Mouse (Mus musculus): ENCODE results near the gene Tesc. TPM values are rescaled to one million over a fixed set of nuclear protein-coding genes. Genes with fewer than 3 reads are reported as not detected.

Tesc gene
- total and polyA plus RNA-seq, 3 experiments, result 0.34 to 0.80 TPM; not detected in 1

DNA sequence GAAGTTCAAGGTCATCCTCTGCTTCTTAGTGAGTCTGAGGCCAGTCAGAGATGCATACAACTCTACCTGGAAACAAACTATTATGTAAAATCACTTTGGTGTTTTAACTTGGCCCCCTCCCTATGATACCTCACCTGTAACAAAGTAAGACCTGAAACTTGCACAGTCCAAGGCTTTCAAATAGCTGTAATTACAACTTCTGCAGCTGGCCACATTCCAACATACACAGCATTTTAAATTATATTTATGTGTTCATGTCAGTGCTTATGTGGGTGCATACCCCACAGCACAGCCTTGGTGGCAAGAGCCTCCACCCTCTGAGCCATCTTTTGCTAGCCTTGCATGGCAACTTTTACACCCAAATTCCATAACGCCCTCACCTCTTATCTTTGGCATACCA, 7.1 kb downstream of the Tesc start:
- Histone ChIP-seq H3K4me3 (replicated peaks in 1 of 3; ENCODE audit: low read depth in 2 of 3, low read length in 2 of 3, poor library complexity in 1 of 3) (no peak overlapping the region), H3K79me2 (replicated peaks; ENCODE audit: control insufficient read depth, extremely low read depth, insufficient read depth, poor library complexity, severe bottlenecking) (no peaks in the 10 kb centered on the region), H3K27me3 (replicated peaks) (no peaks in the 10 kb centered on the region), H3K27ac (ENCODE audit: insufficient read depth, low read depth) (no peak overlapping the region), H3K4me1 (ENCODE audit: control insufficient read depth in 1 of 2, insufficient read depth in 2 of 2) (peaks cover 13 to 41% of the 10 kb centered on the region in 2 experiments), H3K9ac (ENCODE audit: insufficient read depth, low read depth) (no peak overlapping the region), H3K4me2 (ENCODE audit: insufficient read depth, low read depth, poor library complexity, severe bottlenecking) (no peak overlapping the region), H3K9me3 (replicated peaks; ENCODE audit: low read length) (peaks cover 10% of the 10 kb centered on the region), H3K36me3 (replicated peaks in 1 of 2; ENCODE audit: control insufficient read depth in 1 of 2, insufficient read depth in 1 of 2, low read length in 1 of 2) (no peaks in the 10 kb centered on the region)
- dilution Hi-C loops (cut with MboI; ENCODE audit: extremely low pct_ligation_motif_present, extremely low pct_unique_long_range_greater_than_20kb, low sequenced_read_pairs), result no loop called here
- no peak for DNase-seq (ENCODE audit: extremely low read depth)
- in situ Hi-C loops (cut with MboI; ENCODE audit: low pct_ligation_motif_present, low pct_unique_long_range_greater_than_20kb, low sequenced_read_pairs), result no loop called here
- TF ChIP-seq CHD2 (IDR thresholded peaks at IDR 0.05; ENCODE audit: low read length) (no peak), TCF12 (IDR thresholded peaks at IDR 0.05; ENCODE audit: low read depth, low read length) (no peak), RCOR1 (conservative IDR thresholded peaks at IDR 0.05; ENCODE audit: low read depth, low read length) (no peak), HCFC1 (IDR thresholded peaks at IDR 0.05; ENCODE audit: low read depth, low read length) (no peak), PAX5 (IDR thresholded peaks at IDR 0.05; ENCODE audit: low read length) (no peak), UBTF (IDR thresholded peaks at IDR 0.05; ENCODE audit: low read depth, low read length) (no peak), MAFK (IDR thresholded peaks at IDR 0.05; ENCODE audit: insufficient replicate concordance, low read length) (no peak), SMC3 (IDR thresholded peaks at IDR 0.05; ENCODE audit: low read depth, low read length) (no peak), E2F4 (IDR thresholded peaks at IDR 0.05; ENCODE audit: insufficient replicate concordance, low read depth, low read length) (no peak), ELF1 (IDR thresholded peaks at IDR 0.05; ENCODE audit: low read depth, low read length) (no peak), TBP (conservative IDR thresholded peaks at IDR 0.05; ENCODE audit: low read depth, low read length) (no peak), MAZ (IDR thresholded peaks at IDR 0.05; ENCODE audit: low read depth, low read length) (no peak), RAD21 (IDR thresholded peaks at IDR 0.05; ENCODE audit: low read depth, low read length) (no peak)

GRCm38 (mm10) chr5:118035786-118036185, 8.2 kb downstream of the Tesc start:
- Histone ChIP-seq H3K27me3 (replicated peaks) (no peaks in the 10 kb centered on the region), H3K4me1 (ENCODE audit: control insufficient read depth in 1 of 2, insufficient read depth in 2 of 2) (peaks cover 8 to 32% of the 10 kb centered on the region in 2 experiments), H3K9me3 (replicated peaks; ENCODE audit: low read length) (peaks cover 10% of the 10 kb centered on the region), H3K79me2 (replicated peaks; ENCODE audit: control insufficient read depth, extremely low read depth, insufficient read depth, poor library complexity, severe bottlenecking) (no peaks in the 10 kb centered on the region), H3K4me3 (replicated peaks in 1 of 3; ENCODE audit: low read depth in 2 of 3, low read length in 2 of 3, poor library complexity in 1 of 3) (no peak overlapping the region), H3K9ac (ENCODE audit: insufficient read depth, low read depth) (no peak overlapping the region), H3K27ac (ENCODE audit: insufficient read depth, low read depth) (no peak overlapping the region), H3K4me2 (ENCODE audit: insufficient read depth, low read depth, poor library complexity, severe bottlenecking) (no peak overlapping the region), H3K36me3 (replicated peaks in 1 of 2; ENCODE audit: control insufficient read depth in 1 of 2, insufficient read depth in 1 of 2, low read length in 1 of 2) (no peaks in the 10 kb centered on the region)
- dilution Hi-C loops (cut with MboI; ENCODE audit: extremely low pct_ligation_motif_present, extremely low pct_unique_long_range_greater_than_20kb, low sequenced_read_pairs) (no loop called here), in situ Hi-C loops (cut with MboI; ENCODE audit: low pct_ligation_motif_present, low pct_unique_long_range_greater_than_20kb, low sequenced_read_pairs) (no loop called here)
- TF ChIP-seq ELF1 (IDR thresholded peaks at IDR 0.05; ENCODE audit: low read depth, low read length) (no peak), EP300 (IDR thresholded peaks at IDR 0.05; ENCODE audit: low read length) (no peak), MAFK (IDR thresholded peaks at IDR 0.05; ENCODE audit: insufficient replicate concordance, low read length) (no peak), ZKSCAN1 (IDR thresholded peaks at IDR 0.05; ENCODE audit: borderline replicate concordance, low read depth, low read length) (no peak), CHD1 (IDR thresholded peaks at IDR 0.05; ENCODE audit: low read depth, low read length) (no peak), UBTF (IDR thresholded peaks at IDR 0.05; ENCODE audit: low read depth, low read length) (no peak), MXI1 (IDR thresholded peaks at IDR 0.05; ENCODE audit: low read depth, low read length) (no peak), SMC3 (IDR thresholded peaks at IDR 0.05; ENCODE audit: low read depth, low read length) (no peak), JUN (IDR thresholded peaks at IDR 0.05; ENCODE audit: insufficient read depth, low read depth, low read length) (no peak), NRF1 (IDR thresholded peaks at IDR 0.05; ENCODE audit: low read depth, low read length) (no peak), E2F4 (IDR thresholded peaks at IDR 0.05; ENCODE audit: insufficient replicate concordance, low read depth, low read length) (no peak), PAX5 (IDR thresholded peaks at IDR 0.05; ENCODE audit: low read length) (no peak), RCOR1 (conservative IDR thresholded peaks at IDR 0.05; ENCODE audit: low read depth, low read length) (no peak), RAD21 (IDR thresholded peaks at IDR 0.05; ENCODE audit: low read depth, low read length) (no peak), CHD2 (IDR thresholded peaks at IDR 0.05; ENCODE audit: low read length) (no peak), MYC (IDR thresholded peaks at IDR 0.05; ENCODE audit: low read depth, low read length) (no peak)
- no peak for DNase-seq (ENCODE audit: extremely low read depth)

Measured in CH12.LX (cell line).